Mouse (Mus musculus) erythroid progenitor cell, adult 5-6 weeks (primary cell): Measurements from ENCODE around the gene Acta2. TPM values are rescaled to one million over a fixed set of nuclear protein-coding genes. Genes with fewer than 3 reads are reported as not detected.
"Not testable (repeated sequence)": the region's sequence is repeated elsewhere in the genome, so short reads cannot be mapped to it uniquely, and the experiment has no call there.

ENCODE experiments used
- ATAC-seq: replicated peaks from 2 replicates; pipeline ENCODE4 v1.8.0; 2016; ENCODE audit warnings: moderate number of reproducible peaks, mild to moderate bottlenecking, moderate TSS enrichment, inconsistent platforms; ENCODE audit not compliant: poor library complexity, low FRiP score, severe bottlenecking
- total RNA-seq, 2 experiments: library from RNA; stranded (forward) in 1 of 2; stranded (reverse) in 1 of 2; fragments of 150-400 nt in 1 of 2; fragments of 186-747, 209-891 nt in 1 of 2; gene quantifications; 2 replicates each; pipeline versions ENCODE4 v1.2.3 to v1.2.4; 2015 to 2017; ENCODE audit warnings: low replicate concordance in 2 of 2

Gene Acta2
- total RNA-seq, 2 experiments from 2014 or later = not detected

DNA sequence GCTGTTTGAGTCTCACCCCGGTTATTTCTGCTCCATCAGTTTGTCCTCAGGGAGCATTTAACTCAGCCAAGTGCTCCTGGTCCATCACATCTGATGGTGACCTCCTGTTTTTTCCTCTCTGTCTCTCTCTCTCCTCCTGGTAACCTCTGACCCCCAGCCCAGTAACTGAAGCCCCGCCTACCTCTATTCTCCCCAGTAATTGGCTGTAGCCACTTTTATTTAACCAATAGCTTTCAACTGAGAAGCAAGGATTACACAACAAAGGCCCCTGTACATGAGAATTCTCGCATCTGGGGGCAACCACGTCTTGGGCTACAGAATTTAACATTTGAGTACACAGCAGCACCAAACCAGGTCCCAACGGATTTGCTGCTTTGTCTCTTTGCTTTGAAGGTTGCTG, 23.1 kb downstream of the Acta2 start:
- no peak for ATAC-seq

GRCm38 (mm10) chr19:34231596-34231995, 23.8 kb downstream of the Acta2 start:
- ATAC-seq = no peak

GRCm38 (mm10) chr19:34222805-34223204, 32.6 kb downstream of the Acta2 start:
- no peak for ATAC-seq

DNA sequence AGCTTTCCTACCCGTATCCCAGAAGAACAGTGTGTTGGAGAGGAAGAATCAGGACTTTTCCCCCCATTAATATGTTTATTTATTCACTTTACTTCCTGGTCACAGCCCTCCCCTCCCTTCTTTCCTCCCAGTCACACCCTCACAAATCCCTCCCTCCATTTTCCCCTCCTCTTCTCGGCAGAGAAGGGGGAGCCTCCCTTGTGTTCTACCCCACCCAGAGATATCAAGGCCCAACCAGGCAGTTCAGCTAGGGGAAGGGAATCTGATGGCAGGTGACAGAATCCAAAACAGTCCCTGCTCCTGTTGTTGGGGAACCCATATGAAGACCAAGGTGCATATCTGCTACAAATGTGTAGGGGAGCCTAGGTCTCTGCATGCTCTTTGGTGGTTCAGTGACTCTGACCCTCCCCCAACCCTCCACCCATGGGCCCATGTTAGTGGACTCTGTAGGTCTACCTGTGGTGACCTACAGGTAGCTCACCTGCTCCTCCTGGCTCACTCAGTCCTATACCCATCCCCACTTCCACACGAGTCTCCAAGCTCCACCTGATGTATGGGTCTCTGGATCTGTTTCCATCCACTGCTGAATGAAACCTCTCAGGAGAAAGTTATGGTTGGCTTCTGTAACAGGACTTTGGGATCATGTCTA, 34.5 kb downstream of the Acta2 start:
- no peak for ATAC-seq

- ATAC-seq = no peak
These were observed 36.0 kb downstream of the Acta2 start for GRCm38 (mm10) chr19:34219260-34219968.

GRCm38 (mm10) chr19:34217761-34218160, 37.6 kb downstream of the Acta2 start:
- ATAC-seq = no peak

GRCm38 (mm10) chr19:34216956-34217355, 38.4 kb downstream of the Acta2 start:
- no peak for ATAC-seq

DNA sequence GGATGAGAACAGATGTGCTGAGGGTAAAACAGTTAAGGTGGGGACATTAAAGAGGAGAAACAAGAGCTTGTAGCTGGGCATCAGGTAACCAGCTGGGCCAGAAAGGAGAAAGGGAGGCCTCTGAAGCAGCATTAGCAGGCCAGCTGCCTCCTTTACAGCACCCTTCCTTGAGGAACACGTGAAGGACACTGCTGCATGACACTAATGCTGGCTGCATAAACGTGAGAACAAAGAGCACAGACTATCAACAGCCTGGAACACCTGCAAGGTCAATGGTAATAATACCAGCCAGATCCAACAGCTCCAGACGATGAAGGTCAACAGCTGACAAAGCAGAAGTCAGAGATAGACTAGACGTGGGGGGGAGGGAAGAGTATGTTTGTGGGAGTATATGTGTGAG, 41.3 kb downstream of the Acta2 start:
- ATAC-seq = no peak

DNA sequence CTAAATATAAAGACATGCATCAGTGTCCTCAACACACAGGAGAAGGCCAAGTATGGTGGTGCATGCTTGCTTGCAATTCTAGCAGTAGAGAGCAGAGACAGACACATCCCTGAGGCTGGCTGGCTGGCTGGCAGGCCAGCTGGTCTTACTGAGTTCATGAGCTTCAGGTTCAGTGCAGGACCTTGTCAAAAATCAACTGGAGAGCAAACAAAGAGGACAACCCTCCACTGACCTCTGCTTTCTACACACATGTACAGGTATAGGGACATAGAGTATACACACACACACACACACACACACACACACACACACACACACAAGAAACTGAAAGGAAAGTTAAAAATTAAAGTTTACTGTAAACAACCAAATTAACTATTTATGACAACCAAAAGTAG, 42.1 kb downstream of the Acta2 start:
- no peak for ATAC-seq

DNA sequence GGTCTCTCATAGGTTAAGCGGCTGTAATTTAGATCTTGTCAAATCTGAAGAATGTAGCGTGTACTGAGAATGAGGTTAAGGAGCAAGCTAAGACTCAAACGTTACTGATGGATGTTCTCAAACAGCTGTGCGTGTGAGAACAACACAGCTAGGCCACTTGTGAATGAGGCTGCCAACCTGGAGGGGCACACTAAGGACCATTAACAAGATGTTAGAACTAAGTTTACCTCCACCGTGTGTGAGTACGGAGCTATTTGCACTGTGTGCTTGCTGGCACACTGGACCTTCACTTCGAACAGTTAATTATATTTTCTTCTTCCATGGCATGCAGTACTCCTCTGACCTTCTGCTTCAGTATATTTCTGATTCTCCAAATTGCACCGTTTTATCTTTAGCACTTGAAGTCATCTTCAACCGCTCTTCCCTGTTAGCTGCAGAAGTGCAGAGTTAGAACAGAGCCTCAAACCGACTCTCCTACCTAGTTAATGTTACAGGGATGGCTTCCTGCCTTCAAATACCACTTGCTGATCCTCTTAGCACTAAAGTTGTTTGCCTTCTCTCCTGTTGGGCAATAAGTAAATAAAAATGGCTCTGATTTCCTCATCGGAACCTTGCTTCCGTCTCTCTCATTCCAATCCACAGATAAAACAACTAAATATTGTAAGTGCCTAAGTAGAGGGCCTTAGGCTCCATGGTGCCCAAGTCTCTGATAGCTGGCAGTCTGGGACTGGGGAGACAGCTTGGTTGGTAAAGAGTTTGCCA, 42.7 kb downstream of the Acta2 start:
- no peak for ATAC-seq

DNA sequence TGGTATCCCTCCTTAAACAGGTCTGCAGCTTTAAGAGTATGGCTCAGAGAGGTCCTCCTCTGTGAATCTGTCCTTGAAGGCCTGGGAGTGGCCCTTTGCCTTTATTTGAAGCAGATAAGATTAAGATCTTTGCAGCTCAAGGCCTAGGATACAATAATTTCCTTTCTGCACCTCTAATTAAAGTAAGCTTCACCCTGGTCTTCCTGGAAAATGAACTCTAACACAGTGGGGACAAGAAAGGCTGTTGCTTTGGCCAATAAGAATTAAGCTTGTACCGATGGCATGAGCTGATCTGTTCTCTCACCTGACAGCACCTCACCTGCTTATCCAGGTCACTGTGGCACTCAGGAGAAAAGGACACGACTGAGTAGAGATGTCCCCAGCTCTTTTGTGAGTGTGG, 44.5 kb downstream of the Acta2 start:
- no peak for ATAC-seq

GRCm38 (mm10) chr19:34209930-34210581, 45.3 kb downstream of the Acta2 start:
- no peak for ATAC-seq

GRCm38 (mm10) chr19:34209031-34209430, 46.4 kb downstream of the Acta2 start:
- ATAC-seq = no peak

DNA sequence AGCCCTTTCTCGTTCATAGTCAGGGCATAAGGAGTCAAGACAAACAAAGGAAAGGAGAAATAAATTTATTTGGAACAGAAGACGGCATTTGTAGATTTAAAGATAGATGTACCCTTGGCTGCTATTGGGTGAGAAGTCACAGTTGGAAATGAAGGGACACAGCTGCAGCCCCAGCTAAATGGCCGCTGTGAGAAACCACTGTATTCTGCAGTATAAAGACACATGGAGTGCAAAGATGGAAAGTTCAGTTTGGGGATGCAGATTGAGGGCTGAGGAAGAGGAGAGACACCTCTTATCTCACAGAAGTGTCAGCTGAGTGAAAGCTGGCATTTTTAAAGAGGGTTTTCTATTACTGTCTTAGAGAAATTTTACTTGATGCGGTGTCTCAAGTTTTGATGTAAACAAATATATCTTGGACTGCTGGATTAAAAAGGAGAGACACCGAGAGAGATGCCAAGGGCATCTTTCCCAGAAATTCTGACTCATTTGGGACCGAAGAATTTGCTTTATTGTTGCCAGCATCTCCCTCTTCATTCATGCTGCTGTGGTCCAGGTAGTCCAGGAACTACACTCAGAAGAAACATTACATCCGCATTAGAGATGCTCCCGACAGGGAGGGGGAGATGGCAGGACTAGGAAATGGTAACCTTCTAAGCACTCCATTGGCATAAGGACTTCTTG, 48.5 kb downstream of the Acta2 start:
- ATAC-seq = no peak

DNA sequence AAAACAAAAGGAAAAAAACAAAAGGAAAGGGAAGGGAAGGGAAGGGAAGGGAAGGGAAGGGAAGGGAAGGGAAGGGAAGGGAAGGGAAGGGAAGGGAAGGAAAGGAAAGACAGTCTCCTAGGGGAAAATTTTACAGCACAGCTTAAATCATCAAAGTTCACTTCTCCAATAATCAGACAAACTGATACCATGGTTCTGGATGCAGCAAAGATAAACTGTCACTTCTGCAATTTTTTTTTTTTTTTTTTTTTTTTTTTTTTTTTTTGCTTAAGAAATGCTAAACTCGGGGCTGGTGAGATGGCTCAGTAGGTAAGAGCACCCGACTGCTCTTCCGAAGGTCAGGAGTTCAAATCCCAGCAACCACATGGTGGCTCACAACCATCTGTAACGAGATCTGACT, 49.3 kb downstream of the Acta2 start:
- not testable (repeated sequence) for ATAC-seq

DNA sequence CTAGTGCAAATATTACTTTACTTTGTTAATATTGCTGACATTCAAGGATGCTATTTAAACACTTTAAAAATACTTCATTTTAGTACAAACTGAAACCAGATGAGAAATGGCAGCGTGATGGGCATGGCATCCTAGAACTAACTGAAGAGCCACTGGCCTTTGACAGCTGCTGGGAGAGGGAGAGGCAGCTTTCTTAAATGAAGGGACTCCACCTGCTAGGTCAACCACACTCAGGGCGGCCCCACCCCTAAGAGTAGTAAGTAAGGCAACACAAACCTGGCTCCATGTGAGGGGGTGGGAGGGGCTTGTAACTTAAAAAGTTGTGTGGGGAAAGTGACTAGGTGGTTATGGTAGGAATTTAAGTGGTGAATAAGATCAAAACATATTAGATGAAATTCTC, 52.7 kb downstream of the Acta2 start:
- ATAC-seq = no peak

DNA sequence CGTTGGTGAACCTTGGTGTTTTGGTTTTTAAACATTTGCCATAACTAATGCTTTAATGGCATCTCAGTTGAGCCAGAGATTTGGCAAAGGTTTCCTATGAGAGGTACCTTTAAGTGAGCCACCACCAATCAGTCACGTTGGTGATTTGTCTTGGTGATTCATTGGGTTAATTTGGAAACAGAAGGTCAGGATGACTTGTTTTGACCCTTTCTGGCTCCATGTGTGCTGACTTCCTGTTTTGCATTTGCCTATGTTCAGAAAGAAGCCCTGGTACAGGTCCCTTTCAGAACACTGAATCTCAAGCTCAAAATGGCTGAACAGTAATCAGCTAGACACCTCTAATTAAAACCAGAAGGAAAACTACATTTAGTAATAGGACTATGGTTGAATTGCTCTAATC, 55.9 kb downstream of the Acta2 start:
- no peak for ATAC-seq

GRCm38 (mm10) chr19:34198901-34199300, 56.5 kb downstream of the Acta2 start:
- ATAC-seq = no peak

DNA sequence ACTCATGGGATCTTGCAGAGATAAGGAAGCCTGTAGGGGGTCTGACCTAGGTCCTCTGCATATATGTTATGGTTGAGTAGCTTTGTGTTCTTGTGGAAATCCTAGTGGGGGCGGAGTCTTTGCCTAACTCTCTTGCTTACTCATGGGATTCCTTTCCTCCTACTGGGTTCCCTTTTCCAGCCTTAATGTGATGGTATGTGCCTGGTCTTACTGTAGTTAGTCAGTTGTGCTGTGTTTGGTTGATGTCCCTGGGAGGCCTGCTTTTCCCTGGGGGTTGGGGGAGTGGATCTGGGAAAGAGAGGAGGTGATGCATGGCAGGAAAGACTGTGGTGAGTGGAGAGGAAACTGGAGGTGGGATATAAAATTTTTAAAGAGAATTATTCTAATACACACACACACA, 57.3 kb downstream of the Acta2 start:
- ATAC-seq = no peak

DNA sequence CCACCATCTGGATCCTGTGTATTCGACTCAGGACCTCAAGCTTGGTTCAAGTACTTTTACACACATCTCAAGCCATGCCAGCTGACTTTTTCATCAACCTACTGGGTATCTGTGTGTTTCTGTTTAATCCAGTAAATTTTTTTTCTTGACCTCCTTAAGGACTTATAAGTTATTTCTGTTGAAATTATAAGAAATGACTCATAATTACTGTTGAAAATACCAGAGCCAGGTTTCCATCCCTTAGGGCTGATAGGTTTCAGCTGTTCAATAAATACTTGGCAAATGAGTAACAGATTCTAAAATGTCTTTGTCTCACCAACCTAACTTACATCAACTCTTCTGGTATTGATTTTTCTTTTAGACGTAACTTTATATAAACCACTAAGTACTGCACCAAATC, 60.4 kb downstream of the Acta2 start:
- no peak for ATAC-seq
